Mouse (Mus musculus): ENCODE data around the gene Samd11.
A peak's percentile ranks its signal among the peaks of the same experiment; 100 is the strongest.

Samd11 gene

GRCm38 (mm10) chr4:156255078-156255839 is at the start of gene Samd11:
Samd11 (minus strand) TSS chr4:156255657.
- no peak for DNase-seq (ENCODE audit: low read depth, low spot score)

DNA sequence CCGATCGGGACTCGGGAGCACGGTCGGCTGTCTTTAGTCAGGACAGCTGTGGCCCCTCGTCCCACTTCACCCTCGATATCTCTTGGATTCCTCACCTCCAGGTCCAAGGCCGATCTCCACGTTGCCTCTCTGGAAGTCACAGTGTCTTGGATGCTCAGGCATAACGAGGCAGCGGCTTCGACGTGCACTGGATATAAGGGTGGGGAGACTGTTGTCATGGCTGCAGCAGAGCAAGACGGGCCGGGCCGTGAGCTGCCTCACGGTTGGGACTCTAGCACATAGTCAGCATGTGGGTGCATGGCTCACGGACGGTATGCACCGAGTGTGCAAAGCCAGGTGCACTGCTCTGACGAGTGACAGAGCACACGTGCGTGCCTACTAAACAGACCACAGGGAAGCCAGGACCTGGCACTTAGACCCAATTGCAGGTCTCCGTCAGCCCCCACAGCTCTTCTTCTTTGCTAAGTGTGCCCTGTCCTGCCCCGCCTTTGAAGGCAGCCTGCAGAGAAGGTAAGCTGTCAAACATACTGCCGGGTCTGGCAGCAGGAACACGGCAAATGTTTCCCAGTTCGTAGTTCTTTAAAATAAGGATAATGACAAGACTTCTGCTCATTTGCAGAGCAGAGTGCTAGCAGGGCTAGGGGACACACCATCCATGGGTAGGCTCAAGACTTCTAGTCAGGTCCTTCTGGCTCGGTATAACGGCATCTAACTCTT is 938 bp downstream of the Samd11 start:
- peak; percentile 31 for DNase-seq (ENCODE audit: low read depth, low spot score)

GRCm38 (mm10) chr4:156253043-156253442 is 2.4 kb downstream of the Samd11 start:
- no peak for DNase-seq (ENCODE audit: low read depth, low spot score)

DNA sequence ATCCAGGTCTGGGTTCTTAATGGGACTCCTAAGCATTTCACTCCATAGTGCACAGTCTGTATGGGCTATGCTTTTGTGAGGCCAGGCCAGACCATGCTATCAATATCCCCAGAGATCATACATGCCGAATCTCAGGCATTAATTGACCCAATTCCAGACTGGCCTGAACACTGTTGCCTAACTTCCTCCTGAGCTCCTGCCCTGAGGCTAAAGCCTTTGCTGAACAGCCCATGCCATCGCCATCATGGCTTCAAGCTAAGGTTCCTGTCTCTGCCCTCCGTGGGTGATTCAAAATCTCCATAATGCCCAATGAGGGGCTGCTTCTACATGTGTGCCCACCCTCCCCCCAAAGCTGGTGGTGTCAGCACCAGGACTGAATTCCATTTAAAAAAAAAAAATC is 2.8 kb downstream of the Samd11 start:
- DNase-seq (ENCODE audit: low read depth, low spot score) = no peak

GRCm38 (mm10) chr4:156252140-156252539 is 3.3 kb downstream of the Samd11 start:
- no peak for DNase-seq (ENCODE audit: low read depth, low spot score)

DNA sequence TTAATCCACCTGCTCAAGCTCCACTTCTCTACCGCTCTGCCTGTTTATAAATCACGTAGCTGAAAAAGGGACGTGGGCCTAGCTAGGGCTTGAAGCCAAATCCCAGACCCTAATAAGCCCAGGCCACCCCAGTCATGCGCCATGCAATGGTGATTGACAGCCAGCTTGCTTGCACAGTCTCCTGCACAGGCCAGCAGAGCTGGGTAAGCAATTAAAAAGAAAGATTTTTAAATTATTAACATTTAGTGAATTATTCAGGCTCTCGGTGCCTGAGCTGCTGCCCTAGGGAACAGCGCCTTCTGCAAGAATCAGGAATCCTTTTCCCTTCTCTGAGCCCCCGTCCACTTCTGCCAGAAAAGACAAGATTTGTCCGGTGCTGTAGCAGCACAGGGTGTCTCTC is 4.4 kb downstream of the Samd11 start:
- DNase-seq (ENCODE audit: low read depth, low spot score) = no peak

- DNase-seq (ENCODE audit: low read depth, low spot score) = no peak
Observed at GRCm38 (mm10) chr4:156249567-156249966, 5.9 kb downstream of the Samd11 start.

GRCm38 (mm10) chr4:156236651-156237447 is 18.6 kb downstream of the Samd11 start:
- no peak for DNase-seq (ENCODE audit: low read depth, low spot score)

DNA sequence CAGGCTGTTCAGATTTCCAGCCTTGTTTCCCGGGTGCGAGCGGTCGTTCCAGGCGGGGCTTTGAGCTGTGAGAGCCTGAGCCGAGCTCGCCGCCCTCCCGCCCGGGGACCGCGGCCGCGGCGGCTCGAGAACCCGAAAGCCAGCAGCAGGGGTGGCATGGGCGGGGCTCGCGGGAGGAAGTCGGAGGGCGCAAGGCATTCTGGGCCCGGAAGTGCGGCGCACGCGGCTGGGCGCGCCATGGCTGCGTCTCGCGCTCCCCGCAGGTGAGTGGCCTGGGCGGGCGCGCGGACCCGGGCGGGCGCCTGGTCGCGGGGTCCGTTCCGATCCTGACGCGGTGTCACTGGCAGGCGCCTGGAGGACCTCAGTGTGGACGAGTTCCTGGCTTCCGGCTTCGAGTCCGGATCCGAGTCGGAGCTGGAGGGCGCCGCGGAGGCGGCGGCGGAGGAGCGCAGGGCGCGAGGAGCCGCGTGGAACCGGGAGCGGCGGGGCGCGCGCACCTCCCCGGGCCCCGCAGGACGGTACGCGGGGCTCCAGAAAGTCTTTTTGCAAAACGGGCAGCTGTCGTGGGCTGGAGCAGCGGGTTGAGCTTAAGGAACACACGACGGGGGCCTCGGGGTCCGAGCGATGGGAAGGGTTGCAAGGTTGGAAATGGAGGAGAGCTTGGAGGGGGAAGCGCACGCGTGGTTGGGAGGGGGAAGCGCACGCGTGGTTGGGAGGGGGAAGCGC is 19.5 kb downstream of the Samd11 start, which contains the start of gene Noc2l:
TSS of gene Noc2l (plus strand) at position 203 of the 726 bp plus-strand sequence.
- DNase-seq (ENCODE audit: low read depth, low spot score) = peak; percentile 98

DNA sequence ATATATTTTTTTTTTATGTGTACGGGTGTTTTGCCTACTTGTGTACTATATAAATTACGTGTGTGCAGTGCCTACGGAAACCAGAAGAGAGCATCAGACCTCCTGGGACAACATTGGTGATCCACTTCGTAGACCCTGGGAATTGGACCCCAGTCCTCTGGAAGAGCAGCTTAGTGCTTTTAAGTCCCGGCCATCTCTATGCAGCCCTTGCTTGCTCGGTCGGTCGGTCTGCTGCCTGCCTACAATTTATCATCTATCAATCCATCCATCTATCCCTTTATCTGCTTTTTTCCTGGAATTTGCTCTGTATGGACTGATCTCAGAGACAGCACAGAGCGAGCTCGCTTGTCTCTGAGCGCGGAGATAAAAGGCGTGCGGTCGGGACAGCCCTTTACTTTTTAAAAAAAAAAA is 20.1 kb downstream of the Samd11 start:
- DNase-seq (ENCODE audit: low read depth, low spot score) = peak; percentile 79

DNA sequence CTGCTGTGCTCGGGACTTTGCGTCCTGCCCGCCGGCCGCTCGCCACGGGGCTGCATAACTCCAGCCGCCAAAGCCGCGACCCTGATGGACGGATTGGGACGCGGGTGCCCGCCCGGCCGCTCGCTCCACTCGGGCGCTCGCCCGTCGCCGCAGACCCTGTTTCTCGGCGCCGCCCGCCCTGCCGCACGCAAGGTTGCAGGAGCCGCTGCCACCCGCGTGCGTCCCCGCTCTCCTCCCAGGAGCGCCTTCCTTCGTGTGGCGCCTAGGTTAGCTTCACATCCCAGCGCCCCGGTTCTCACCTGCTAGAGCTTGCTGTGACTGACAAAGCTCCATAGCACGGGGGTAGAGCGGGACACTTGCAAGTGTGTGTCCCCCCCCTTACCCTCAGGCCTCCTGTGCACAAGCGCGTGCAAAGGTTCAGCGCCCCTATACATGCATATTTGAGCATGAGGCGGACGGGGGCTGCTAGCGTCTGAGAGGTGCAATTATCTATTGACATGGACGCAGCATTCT is 20.7 kb downstream of the Samd11 start, which contains the start of gene Plekhn1:
TSS of gene Plekhn1 (minus strand) at position 157 of the 513 bp plus-strand sequence.
- peak; percentile 92 for DNase-seq (ENCODE audit: low read depth, low spot score)

DNA sequence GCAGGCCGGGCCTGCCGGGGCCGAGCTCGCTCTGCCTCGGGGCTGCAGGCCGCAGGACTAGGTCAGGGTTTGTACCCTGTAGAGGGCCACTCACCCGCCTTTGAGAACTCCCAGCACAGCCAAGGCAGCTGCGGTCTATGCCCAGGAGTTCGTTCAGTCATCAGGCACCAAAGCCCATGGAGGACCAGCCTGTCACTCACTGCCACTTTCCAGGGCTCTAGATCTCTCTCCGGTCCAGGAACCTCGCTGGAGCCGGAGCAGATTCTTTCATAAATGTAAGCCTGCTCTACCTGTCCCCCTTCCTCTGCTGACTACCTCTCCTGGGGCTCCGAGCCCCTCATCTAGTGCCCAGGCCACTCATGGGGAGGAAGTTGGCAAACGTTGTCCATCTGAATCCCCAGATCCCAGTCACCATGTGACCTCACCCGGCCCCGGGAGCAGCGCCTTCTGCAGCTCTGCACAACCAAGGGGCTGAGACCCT is 21.4 kb downstream of the Samd11 start:
- DNase-seq (ENCODE audit: low read depth, low spot score) = peak; percentile 43

DNA sequence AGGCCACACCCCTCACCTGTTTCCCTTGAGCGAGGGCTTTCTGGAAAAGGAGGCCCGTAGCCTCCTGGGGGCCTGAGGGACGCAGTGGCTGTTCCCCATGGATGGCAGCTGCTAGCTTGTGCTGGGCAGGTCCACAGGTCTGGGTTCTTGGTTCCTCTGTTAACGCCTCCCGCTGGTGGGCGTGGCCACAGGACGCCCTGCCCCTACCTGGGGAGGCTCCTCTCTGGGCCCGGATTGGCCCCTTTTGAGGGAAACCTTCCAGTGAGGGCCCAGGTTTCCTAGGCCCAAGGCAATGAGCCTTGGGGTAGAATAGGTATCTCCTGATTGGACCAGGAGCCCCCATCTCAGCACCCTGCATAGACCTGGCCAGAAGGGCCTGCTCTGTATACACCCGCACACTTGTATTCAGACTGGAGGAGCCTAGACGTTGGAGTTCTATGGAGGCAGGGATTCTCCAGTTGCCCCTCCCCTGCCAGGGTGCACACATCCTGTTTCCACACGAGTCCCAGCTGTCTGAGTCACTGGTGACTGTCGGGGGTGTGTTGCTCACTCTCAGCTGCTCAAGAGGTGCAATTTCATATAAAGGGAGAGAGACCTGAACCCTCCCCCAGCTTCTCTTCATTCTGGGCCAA is 26.9 kb downstream of the Samd11 start:
- peak; percentile 89 for DNase-seq (ENCODE audit: low read depth, low spot score)

DNA sequence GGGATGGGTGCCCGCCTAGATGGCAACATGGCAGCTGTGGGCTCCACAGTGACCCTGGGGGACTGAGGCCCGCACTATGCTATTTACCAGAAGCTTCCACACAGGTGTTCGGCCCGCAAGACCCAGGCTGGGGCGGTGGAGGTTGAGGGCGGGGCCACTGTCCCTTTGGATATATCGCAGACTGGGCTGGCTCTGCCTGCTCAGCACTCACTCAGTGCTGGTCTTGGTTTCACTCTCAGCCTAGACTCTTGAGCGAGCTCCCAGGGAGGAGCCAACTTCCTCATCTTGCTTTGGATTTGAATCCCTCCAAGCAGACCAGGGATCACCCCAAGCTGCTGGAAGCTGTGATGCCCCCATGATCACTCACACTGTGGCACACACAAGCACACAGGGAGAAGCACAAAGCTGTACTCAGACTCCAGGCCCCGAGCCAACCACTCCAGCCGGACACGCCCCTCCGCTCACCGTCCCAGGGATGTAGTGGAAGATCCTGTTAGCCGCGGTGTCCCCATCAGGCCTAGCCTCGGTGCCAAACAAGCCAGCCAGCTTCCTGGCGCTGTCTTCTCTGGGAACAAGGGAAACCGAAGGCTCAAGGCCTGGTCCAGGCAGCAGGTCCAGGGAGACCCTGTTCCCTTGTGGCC is 27.6 kb downstream of the Samd11 start:
- no peak for DNase-seq (ENCODE audit: low read depth, low spot score)

DNA sequence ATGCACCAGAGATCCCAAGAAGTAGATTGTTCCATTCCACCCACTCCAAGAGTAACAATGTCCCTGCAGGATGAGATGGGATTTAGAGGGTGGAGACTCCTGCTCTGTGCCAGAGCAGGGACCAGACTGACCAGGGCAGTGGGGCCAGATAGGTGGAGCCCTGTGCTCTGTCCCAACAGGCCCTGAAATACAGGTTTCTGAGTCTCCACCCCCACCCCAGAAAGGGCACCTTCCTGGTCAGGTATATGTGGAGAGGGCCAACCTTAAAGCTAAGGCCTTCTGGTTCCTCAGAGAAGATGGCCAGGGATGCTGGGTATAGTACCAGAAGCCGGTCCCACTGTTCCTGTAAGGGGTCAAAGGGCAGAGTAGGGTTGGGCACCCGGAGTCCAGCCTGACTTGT is 31.2 kb downstream of the Samd11 start:
- no peak for DNase-seq (ENCODE audit: low read depth, low spot score)

GRCm38 (mm10) chr4:156219936-156220335 is 35.5 kb downstream of the Samd11 start:
- DNase-seq (ENCODE audit: low read depth, low spot score) = no peak

DNA sequence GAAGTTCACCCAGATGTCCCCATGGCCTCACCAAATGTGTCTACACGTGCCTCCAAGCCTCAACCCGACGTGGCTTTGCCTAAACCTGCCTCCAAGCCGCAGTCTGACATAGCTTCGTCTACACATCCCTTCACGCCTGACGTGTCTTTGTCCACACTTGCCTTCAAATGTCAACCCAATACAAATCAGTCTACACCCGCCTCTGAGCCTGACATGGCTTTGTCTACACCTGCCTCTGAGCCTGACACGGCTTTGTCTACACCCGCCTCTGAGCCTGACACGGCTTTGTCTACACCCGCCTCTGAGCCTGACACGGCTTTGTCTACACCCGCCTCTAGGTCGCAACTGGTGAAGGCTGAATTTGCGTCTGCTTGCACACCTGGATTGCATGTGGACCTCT is 37.6 kb downstream of the Samd11 start:
- no peak for DNase-seq (ENCODE audit: low read depth, low spot score)

DNA sequence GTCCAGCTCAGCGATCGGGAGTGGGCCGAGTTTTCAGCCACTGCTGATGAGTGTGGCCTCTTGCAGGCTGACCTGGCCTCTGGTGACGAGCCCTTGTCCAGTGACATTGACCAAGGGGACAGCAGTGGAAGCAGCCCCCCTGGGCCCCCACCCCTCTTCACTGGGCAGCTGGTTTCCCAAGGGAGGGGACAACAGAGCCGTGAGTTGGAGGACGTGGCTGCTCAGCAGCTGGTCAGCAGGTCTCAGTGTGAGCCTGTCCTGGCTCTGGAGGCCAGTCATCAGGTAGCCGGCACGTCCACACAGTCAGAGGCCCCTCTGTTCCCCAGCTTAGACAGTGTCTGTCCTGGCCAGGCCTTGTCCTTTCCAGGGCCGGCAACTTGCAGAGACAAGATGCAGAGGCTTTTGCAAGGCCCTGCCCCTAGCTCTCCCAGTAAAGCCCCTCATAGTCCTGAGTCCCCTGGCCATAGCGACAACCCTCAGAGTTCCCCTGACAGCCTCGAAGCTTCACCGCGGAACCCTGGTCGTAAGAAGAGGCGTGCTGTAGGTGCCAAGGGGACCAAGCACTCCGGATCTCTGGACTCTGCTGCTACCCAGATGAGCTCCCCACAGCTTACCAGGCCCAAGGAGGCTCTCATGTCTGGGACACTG is 38.3 kb downstream of the Samd11 start:
- no peak for DNase-seq (ENCODE audit: low read depth, low spot score)

GRCm38 (mm10) chr4:156216196-156216595 is 39.3 kb downstream of the Samd11 start:
- no peak for DNase-seq (ENCODE audit: low read depth, low spot score)

Data from brain, adult 2 months (tissue).